Mouse (Mus musculus) liver, postnatal 0 days (tissue): ENCODE measurements around the gene Siah1a. TPM values are rescaled to one million over a fixed set of nuclear protein-coding genes. Genes with fewer than 3 reads are reported as not detected.

Experiments
- ATAC-seq: fragments of 200-750 bp; cut with Nextera tagmentation; 2 replicates; pipeline ENCODE4 v1.8.0; 2017; ENCODE audit warnings: mild to moderate bottlenecking, moderate library complexity
- DNase-seq: peaks from one replicate; pipeline ENCODE4 v3.0.0-alpha.2; 2016
- H3K27ac ChIP-seq: fragments of 300-500 bp; sonication (generic); 2 replicates; pipeline ENCODE4 v1.5.1; 2014; ENCODE audit warnings: antibody characterized with exemption, moderate library complexity, mild to moderate bottlenecking, low read depth
- H3K27me3 ChIP-seq: fragments of 300-500 bp; sonication (generic); 2 replicates; pipeline ENCODE4 v1.6.1; 2014; ENCODE audit warnings: low read length, control low read depth, mixed read lengths; ENCODE audit not compliant: insufficient read depth
- H3K36me3 ChIP-seq: fragments of 300-500 bp; sonication (generic); replicated peaks from 2 replicates; pipeline ENCODE4 v1.6.1; 2014; ENCODE audit warnings: mild to moderate bottlenecking, control low read depth, low read length, moderate library complexity, mixed read lengths; ENCODE audit not compliant: insufficient read depth
- H3K4me1 ChIP-seq: fragments of 300-500 bp; sonication (generic); 2 replicates; pipeline ENCODE4 v1.6.1; 2014; ENCODE audit warnings: antibody characterized with exemption, mild to moderate bottlenecking, control low read depth; ENCODE audit not compliant: insufficient read depth
- H3K4me2 ChIP-seq: fragments of 300-500 bp; sonication (generic); 2 replicates; pipeline ENCODE4 v1.6.1; 2014; ENCODE audit warnings: low read depth, mild to moderate bottlenecking, low read length, moderate library complexity, mixed read lengths
- H3K4me3 ChIP-seq: fragments of 300-500 bp; sonication (generic); 2 replicates; pipeline ENCODE4 v1.5.1; 2014; ENCODE audit warnings: low read depth, low read length
- H3K9ac ChIP-seq: fragments of 300-500 bp; sonication (generic); replicated peaks from 2 replicates; pipeline ENCODE4 v1.6.1; 2014; ENCODE audit warnings: mild to moderate bottlenecking, moderate library complexity
- H3K9me3 ChIP-seq: fragments of 300-500 bp; sonication (generic); 2 replicates; pipeline ENCODE4 v1.6.1; 2016; ENCODE audit warnings: mild to moderate bottlenecking, control low read depth, low read length, mixed read lengths
- CTCF ChIP-seq: sonication (generic); IDR thresholded peaks from 2 replicates; pipeline ENCODE4 v1.5.1; 2016; ENCODE audit warnings: antibody characterized with exemption, low read depth
- EP300 ChIP-seq: IDR thresholded peaks from 2 replicates; pipeline ENCODE4 v1.6.1; 2016; ENCODE audit warnings: antibody characterized with exemption, low read depth, mild to moderate bottlenecking
- WGBS: fragments of 180-500 bp; shearing (Covaris S2); extraction: QIAGEN DNeasy Blood & Tissue Kit; methylation state at CpG from one replicate; pipeline ENCODE4 v1.1.7; 2014; ENCODE audit not compliant: insufficient replicate concordance; 5-methylcytosine and 5-hydroxymethylcytosine counted together
- polyA plus RNA-seq: library from polyadenylated mRNA; unstranded; fragments of >200 nt; fragmentation: Nextera tagmentation; extraction: Ambion mirVana; gene quantifications from 2 replicates; pipeline ENCODE4 v1.2.1, GENCODE M21; 2015

Gene Siah1a
- polyA plus RNA-seq, 1 experiment from 2014 or later: 11.7 TPM

DNA sequence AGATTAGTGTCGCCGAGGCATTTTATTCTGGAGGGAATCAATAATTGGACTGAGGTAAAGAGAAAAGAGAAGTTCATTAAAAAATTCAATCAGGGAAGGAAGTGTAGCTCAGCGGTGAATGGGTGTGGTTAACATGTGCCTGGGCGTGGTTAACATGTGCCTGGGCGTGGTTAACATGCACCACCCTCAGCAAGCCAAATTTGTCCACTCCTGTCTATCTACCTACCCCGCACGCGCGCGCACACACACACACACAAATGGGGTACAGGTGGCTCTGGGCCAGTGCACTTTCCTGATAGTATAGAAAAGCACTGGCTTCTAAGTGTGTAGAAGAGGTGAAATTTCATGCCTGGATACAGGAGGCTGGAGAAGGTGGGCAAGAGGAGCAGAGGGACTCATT lies 19.4 kb upstream of the Siah1a start:
- Histone ChIP-seq H3K9me3 (no peaks in the 10 kb centered on the region), H3K36me3 (no peaks in the 10 kb centered on the region), H3K4me1 (peaks cover 23% of the 10 kb centered on the region), H3K9ac (no peak overlapping the region), H3K27me3 (peaks cover 5% of the 10 kb centered on the region; the same call in 1 of the 2 replicates), H3K27ac (no peak overlapping the region), H3K4me3 (no peak overlapping the region), H3K4me2 (peak overlapping the region; percentile 18; the same call in 1 of the 2 replicates)
- ATAC-seq (peak; percentile 60), DNase-seq (peak; percentile 66)
- 69% methylated on average over 10 of the region's 10 CpGs for WGBS
- TF ChIP-seq CTCF (no peak), EP300 (no peak)

DNA sequence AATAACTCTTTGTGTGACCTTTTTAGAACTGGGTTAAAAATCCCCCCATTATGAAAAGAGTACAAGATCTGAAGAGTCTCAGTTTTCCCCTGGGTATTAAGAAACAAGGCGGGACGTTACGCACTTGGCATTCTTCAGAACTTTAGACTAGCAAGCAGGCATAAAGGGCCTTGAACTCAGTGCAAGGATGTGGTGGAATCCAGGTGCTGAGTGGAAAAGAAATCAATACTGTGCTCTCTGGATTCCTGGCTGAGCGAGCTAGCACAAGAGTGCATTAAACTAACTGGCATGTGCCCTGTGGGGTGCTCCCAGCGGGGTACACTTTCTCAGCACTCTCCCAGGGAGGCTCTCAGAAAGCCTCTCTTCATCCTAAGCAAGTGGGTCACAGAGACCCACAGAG lies 17.1 kb upstream of the Siah1a start:
- no peaks in the 10 kb centered on the region for H3K36me3 ChIP-seq
- no peaks in the 10 kb centered on the region for H3K9me3 ChIP-seq
- WGBS: 68% methylated on average over 5 of the region's 5 CpGs
- no peak overlapping the region for H3K27ac ChIP-seq
- DNase-seq (no peak), ATAC-seq (no peak)
- peaks cover 5% of the 10 kb centered on the region; the same call in 1 of the 2 replicates for H3K27me3 ChIP-seq
- peaks cover 28% of the 10 kb centered on the region for H3K4me1 ChIP-seq
- no peak for TF ChIP-seq CTCF
- no peak for TF ChIP-seq EP300
- no peak overlapping the region for H3K9ac ChIP-seq
- H3K4me3 ChIP-seq: no peak overlapping the region
- H3K4me2 ChIP-seq: no peak overlapping the region

DNA sequence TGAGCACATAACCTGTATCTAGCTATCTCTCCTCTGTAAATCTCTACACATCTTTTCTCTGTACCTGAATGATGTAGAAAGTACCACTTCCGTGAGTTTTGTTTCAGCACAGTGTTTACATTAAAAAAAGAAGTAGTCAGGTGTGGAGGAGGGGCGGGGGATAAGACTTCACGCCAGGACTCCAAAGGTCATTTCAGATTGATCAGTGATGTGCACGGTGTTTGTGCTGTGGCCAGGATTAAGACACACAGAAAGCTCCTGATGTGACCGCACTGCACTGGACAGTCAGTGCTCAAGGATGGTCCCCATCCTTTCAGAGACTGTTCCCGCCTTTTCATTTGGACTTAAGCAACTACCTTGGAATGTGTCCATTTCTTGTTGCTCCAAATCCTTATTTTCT lies 15.0 kb upstream of the Siah1a start:
- no peak overlapping the region for H3K4me3 ChIP-seq
- H3K4me2 ChIP-seq: no peak overlapping the region
- no peak for DNase-seq
- H3K9me3 ChIP-seq: no peaks in the 10 kb centered on the region
- peak; percentile 22; the same call in 1 of the 2 replicates for ATAC-seq
- no peaks in the 10 kb centered on the region for H3K36me3 ChIP-seq
- WGBS: 62% methylated on average over 6 of the region's 6 CpGs
- H3K4me1 ChIP-seq: peaks cover 22% of the 10 kb centered on the region
- no peak for TF ChIP-seq EP300
- no peak for TF ChIP-seq CTCF
- H3K27me3 ChIP-seq: peaks cover 5% of the 10 kb centered on the region; the same call in 1 of the 2 replicates
- no peak overlapping the region for H3K27ac ChIP-seq
- H3K9ac ChIP-seq: no peak overlapping the region

DNA sequence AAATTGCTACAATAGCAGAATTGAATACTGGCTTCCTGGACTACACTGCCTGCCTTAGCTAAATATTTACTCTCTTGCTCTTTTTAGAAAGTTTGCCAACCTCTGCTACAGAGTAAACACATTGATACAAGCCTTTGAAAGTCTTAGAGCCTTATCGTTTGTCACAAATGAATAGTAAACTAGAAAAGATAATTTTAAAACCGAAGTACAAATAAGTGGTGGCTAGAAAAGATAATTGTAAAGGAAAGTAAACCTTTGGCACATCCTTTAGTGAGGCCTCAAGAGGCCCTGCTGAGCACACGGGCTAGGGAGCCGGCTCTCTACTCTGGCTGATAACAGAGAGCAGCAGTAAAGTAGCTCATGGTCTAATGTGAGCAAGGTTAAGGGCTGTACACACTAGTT lies 13.4 kb upstream of the Siah1a start:
- H3K27ac ChIP-seq: 0 out of 2 replicates have a peak overlapping the region, but pooled peaks have one; percentile 29
- H3K9me3 ChIP-seq: no peaks in the 10 kb centered on the region
- TF ChIP-seq EP300 (peak; percentile 78), CTCF (no peak)
- peaks cover 13% of the 10 kb centered on the region for H3K4me1 ChIP-seq
- peaks cover 5% of the 10 kb centered on the region; the same call in 1 of the 2 replicates for H3K27me3 ChIP-seq
- H3K36me3 ChIP-seq: no peaks in the 10 kb centered on the region
- H3K4me2 ChIP-seq: 0 out of 2 replicates have a peak overlapping the region, but pooled peaks have one; percentile 15
- no peak for DNase-seq
- H3K4me3 ChIP-seq: no peak overlapping the region
- peak; percentile 83 for ATAC-seq
- H3K9ac ChIP-seq: no peak overlapping the region
- whole genome bisulfite sequencing: 27% methylated on average over 4 of the region's 4 CpGs

DNA sequence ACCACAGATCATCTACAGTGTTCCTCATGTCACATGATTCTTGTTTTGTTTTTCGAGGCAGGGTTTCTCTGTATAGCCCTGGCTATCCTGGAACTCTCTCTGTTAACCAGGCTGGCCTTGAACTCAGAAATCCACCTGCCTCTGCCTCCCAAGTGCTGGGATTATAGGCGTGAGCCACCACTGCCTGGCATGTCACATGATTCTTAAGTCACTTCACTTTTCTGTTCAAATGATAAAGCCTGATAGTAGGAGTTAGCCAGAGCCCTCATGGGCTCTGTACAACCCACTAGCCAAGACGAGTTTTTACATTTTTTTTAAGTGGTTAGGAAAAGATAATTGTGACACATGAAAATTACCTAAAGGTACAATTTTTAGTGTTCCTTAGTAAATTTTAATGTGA lies 12.9 kb upstream of the Siah1a start:
- Histone ChIP-seq H3K36me3 (no peaks in the 10 kb centered on the region), H3K27ac (no peak overlapping the region)
- ATAC-seq: peak; percentile 55

DNA sequence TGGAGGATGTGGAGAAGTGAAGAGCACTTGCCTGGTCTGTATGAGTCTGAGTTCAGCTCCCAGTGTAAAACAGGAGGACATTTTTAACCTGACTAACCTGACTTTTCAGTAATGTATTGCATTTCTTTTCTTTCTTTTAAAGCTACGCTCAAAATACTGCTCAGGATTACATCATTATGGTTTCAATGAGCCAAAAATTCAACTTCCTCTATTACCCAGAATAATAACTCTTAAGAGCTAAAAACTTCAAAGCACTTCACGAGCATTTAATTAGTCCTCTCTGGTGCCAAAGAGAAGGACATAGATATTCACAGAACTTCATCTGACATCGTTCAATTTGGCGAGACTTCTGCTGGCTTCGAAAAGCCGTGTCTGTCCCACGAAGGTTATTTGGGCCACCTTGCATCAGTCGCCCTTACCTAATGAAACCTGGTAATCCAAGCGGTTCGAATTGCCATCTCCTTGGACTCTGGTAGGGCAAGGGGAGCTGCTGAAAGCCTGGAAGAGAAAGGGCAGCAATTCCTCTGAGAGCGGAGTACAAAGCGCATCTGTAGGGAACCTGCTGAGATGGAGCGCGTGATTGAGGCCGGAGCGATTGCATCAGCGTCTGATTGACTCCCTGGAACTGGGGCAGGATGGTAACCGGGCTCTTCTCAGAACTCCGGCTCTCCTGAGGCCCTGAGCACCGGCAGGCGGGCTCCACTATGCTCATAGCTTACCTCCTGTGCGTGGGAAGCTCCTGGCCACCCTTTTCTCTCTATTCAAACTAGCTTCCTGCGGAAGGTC lies 11.4 kb upstream of the Siah1a start:
- H3K36me3 ChIP-seq: no peaks in the 10 kb centered on the region
- TF ChIP-seq CTCF (no peak), EP300 (no peak)
- no peak overlapping the region for H3K4me3 ChIP-seq
- no peaks in the 10 kb centered on the region for H3K9me3 ChIP-seq
- peak overlapping the region; percentile 40; the same call in 1 of the 2 replicates for H3K4me2 ChIP-seq
- peaks cover 13% of the 10 kb centered on the region; the same call in 1 of the 2 replicates for H3K4me1 ChIP-seq
- 34% methylated on average over 23 of the region's 23 CpGs for WGBS
- H3K27me3 ChIP-seq: 0 out of 2 replicates have a peak, but pooled peaks cover 2% of the 10 kb centered on the region
- DNase-seq (peak; percentile 47), ATAC-seq (peak; percentile 24; the same call in 1 of the 2 replicates)
- H3K9ac ChIP-seq: no peak overlapping the region
- no peak overlapping the region for H3K27ac ChIP-seq

More for the DNA sequence above, 12.9 kb upstream of the Siah1a start:
- Histone ChIP-seq H3K9ac (no peak overlapping the region), H3K4me2 (no peak overlapping the region), H3K9me3 (no peaks in the 10 kb centered on the region), H3K4me3 (no peak overlapping the region), H3K4me1 (peaks cover 13% of the 10 kb centered on the region), H3K27me3 (peaks cover 3% of the 10 kb centered on the region; the same call in 1 of the 2 replicates)
- 39% methylated on average over 3 of the region's 3 CpGs for WGBS
- DNase-seq: no peak
- no peak for TF ChIP-seq CTCF
- no peak for TF ChIP-seq EP300
